Mouse (Mus musculus) granulocyte monocyte progenitor cell, adult 5-6 weeks (primary cell): ENCODE measurements around the gene Aff4. TPM values are rescaled to one million over a fixed set of nuclear protein-coding genes. Genes with fewer than 3 reads are reported as not detected.
A peak's percentile ranks its signal among the peaks of the same experiment; 100 is the strongest.
"Not testable (repeated sequence)": the region's sequence is repeated elsewhere in the genome, so short reads cannot be mapped to it uniquely, and the experiment has no call there.

Source experiments
- ATAC-seq: replicated peaks from 2 replicates; pipeline ENCODE4 v1.8.0; 2016; ENCODE audit warnings: mild to moderate bottlenecking, moderate TSS enrichment, inconsistent platforms; ENCODE audit not compliant: poor library complexity, severe bottlenecking
- total RNA-seq, 2 experiments: library from RNA; stranded (forward) in 1 of 2; stranded (reverse) in 1 of 2; fragments of 200-712, 200-1000 nt in 1 of 2; fragments of >200 nt in 1 of 2; fragmentation: Nextera tagmentation in 1 of 2; gene quantifications; 2 replicates each; pipeline ENCODE4 v1.2.3; 2014 to 2017

Gene Aff4
- total RNA-seq, 2 experiments from 2014 or later: 52.9 to 95.9 TPM

GRCm38 (mm10) chr11:53425711-53426255 is 75.2 kb downstream of the Aff4 start:
- ATAC-seq: no peak

DNA sequence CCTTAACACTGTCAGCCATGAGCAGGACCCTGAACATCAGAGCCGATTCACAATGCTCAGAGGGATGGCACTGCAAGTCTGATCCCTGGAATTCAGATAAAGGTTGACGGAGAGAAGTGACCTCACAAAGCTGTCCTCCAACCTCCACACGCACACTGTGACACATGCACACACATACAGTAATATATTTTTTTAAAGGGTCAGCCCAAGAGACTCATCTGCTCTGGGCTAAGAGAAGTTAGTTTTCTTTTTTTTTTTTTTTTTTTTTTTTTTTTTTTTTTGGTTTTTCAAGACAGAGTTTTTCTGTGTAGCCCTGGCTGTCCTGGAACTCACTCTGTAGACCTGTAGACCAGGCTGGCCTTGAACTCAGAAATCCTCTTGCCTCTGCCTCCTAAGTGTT is 76.3 kb downstream of the Aff4 start:
- not testable (repeated sequence) for ATAC-seq

DNA sequence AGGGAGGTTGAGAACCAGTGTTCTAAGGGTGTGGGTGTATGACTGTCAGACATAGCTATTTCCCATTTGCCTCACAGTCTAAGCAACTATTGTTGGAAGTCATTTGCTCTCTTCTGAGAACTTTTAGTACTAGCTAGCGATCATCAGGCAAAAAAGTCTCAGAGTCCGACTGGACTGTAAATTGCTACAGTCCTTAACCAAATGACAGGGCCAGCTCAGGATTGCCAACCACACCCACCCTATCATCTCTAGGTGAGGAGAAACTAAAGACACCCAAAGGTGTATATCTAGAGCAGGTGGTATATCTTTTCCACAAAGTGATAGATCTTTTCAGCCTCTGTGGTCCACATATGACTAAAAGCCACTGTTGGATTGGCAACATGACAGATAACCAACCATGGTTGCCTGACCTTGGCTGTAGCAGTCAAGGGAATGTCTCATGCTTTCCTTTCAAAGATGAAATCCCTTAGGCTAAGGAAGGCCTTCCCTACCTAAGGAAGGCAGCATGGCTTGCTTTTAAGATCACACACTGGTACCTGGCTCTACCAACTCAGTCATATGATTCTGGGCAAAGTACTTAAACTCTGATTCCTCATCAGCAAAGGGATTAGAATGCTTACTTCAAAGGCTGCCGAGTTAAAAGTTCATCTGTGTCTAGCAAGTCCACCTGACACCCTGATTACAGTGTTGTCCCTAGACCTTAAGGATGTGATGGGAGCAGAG is 77.5 kb downstream of the Aff4 start:
- no peak for ATAC-seq

- no peak for ATAC-seq
Observed at GRCm38 (mm10) chr11:53428716-53429057, 78.1 kb downstream of the Aff4 start.

- no peak for ATAC-seq
Observed at GRCm38 (mm10) chr11:53429182-53429581, 78.5 kb downstream of the Aff4 start.

DNA sequence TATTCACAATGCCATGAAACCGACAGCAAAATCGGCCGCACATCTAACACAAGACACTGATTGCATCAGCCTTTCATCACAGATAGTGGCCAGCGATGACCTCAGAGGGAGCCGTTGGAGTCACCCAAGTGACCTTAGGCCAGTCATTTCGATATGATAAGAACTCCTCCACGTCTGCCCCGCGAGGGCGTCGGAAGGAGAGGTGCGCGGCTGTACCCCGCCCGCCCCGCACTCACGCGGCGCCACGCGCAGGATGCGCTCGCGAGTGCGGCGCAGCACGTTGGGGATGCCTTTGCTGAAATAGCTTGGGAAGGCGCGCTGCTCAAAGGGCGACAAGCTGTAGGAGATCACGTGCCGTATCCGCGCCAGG is 79.7 kb downstream of the Aff4 start:
- ATAC-seq: peak; percentile 52

GRCm38 (mm10) chr11:53430670-53431346 is 80.2 kb downstream of the Aff4 start, which contains the start of the genes Uqcrq and Gdf9:
Gene Uqcrq, minus strand, starts transcription at chr11:53430831.
Gene Gdf9, plus strand, starts transcription at chr11:53431023.
- ATAC-seq: peak; percentile 85

- no peak for ATAC-seq
Observed at GRCm38 (mm10) chr11:53431347-53432056, 80.9 kb downstream of the Aff4 start.

- ATAC-seq: no peak
Observed at GRCm38 (mm10) chr11:53433057-53433456, 82.4 kb downstream of the Aff4 start.

- ATAC-seq: no peak
Observed at GRCm38 (mm10) chr11:53435504-53435903, 84.9 kb downstream of the Aff4 start.

- peak; percentile 59 for ATAC-seq
Observed at GRCm38 (mm10) chr11:53436338-53436737, 85.7 kb downstream of the Aff4 start.

DNA sequence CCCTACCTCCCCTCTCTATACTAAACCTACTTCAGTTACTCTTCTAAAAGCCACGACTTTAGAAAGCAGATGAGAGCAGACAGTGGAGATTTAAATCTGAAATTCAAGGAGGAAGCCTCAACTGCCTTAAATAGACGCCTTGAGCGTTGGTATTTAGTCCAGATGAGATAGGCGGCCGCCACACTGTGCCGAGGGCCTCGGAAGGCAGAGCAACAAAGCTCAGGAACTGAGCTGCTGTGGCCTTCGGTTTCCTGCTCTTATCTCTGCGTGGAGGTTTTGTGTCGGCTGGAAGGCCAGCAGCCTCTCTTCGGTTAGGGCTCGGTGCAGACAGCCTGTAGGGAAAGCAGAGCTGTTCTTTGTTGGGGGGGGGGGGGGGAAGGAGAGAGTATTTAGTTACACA is 91.3 kb downstream of the Aff4 start:
- peak; percentile 22; the same call in 1 of the 2 replicates for ATAC-seq

- peak; percentile 30; the same call in 1 of the 2 replicates for ATAC-seq
Observed at GRCm38 (mm10) chr11:53443861-53444260, 93.2 kb downstream of the Aff4 start.

DNA sequence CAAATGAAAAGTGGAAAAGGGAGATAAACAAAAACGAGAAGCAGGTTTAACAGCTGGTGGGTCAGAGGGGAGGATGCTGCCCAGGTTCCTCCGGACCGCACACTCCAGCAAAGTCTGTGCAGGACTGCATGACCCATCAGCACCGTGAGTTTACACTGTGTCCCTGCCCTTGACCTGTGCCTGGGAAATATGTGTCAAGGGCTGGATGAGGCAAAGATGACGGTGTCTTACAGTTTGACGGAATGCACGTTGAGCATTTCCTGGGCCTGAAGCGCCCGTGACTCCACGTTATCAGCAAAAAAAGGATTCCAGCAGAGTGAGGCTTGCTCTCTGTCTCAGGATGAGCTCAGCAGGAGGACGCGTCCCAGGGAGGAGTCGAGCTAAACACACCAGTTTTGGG is 94.9 kb downstream of the Aff4 start:
- ATAC-seq: no peak

GRCm38 (mm10) chr11:53446183-53446582 is 95.5 kb downstream of the Aff4 start:
- no peak for ATAC-seq

GRCm38 (mm10) chr11:53447996-53448395 is 97.4 kb downstream of the Aff4 start:
- ATAC-seq: no peak

- ATAC-seq: no peak
Observed at GRCm38 (mm10) chr11:53448529-53448928, 97.9 kb downstream of the Aff4 start.

GRCm38 (mm10) chr11:53450070-53450705 is 99.6 kb downstream of the Aff4 start:
- peak; percentile 67 for ATAC-seq

DNA sequence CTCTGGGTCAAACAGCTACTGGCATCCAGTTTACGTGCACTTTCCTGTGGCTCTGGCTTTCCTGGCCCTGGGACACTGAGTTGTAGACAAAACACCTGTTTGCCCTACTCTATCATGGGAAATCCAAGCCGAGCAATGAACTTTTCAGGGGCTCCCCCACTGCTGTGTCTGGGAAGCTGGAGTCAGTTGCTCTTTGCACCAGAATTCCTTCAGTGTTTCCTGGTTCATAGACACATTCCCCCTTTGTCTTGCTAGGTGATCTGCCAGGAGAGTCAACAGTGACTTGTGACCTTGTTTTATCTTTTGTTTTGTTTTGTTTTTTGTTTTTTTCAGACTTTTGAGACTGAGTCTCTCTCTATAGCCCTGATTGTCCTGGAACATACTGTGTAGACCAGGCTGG is 100.7 kb downstream of the Aff4 start:
- ATAC-seq: no peak

DNA sequence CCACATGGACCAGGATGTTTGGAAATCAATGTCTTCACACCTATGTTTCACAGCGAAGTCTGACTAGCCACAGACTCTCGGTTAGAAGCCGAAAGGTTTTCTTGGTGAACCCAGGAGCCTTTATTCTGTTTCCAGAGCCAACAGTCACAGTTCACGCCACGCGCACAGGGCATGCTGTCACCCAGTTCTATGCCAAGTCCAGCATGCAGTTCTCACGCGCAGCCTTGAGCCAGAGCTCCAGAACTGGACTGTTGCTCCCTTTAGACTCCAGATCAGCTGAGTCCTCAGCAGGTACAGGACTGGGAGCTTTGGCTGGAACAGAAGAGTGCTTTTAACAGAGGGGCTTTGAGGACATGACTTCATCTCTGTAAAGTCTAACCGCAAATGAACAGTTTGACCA is 101.8 kb downstream of the Aff4 start:
- no peak for ATAC-seq

GRCm38 (mm10) chr11:53453031-53453430 is 102.4 kb downstream of the Aff4 start:
- no peak for ATAC-seq
